In the genomic region with DNA sequence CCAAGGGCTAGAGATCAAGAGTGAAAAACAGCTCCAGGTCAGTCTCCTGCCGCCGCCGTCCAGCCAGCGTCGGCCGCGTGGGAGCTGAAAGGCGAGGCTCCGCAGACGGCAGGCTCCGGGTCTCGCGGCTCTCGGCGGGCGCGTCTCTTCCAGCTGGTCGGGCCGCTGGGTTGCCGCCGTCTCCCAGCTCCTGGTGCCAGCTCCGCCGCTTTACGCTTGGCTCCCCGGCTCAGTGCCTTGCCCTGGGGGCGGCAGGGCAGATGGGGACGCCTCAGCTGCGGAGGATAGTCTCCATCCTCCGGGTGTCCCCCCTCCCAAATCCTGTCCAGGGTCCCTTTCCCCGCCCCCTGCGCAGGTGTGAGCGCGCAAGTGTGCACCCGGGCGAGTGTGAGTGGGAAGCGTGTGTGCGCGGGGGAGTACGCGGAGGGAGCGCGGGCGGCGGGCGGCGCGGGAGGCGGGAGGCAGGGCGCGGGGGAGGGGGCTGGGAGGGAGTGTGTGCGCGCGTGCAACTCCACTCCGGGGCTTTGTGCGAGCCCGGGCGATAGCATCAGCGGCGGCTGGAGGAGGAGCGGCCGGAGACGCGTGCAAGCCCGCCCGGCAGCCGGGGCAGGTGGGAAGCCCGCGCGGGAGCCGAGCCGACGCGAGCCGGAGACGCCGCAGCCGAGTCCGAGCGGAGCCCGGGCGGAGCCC, we compare ENCODE assay signal across 8 mouse cellular contexts. TPM values are rescaled to one million over a fixed set of nuclear protein-coding genes. Genes with fewer than 3 reads are reported as not detected.
DNase-seq lines count a peak whose midpoint lies in the region; ATAC-seq and TF ChIP-seq lines count a peak whose summit lies in the region.

No protein-coding gene starts in this region.

- no peak overlapping the region for H3K27ac ChIP-seq in liver, postnatal 0 days (ENCODE audit: low read depth)
- peak overlapping the region; percentile 90 for H3K27ac ChIP-seq in hindbrain, embryonic 10.5 days
- no peak overlapping the region for H3K27ac ChIP-seq in limb, embryonic 15.5 days

- no peak for TF ChIP-seq CTCF in liver, postnatal 0 days (IDR thresholded peaks at IDR 0.05; ENCODE audit: low read depth)

- H3K4me3 ChIP-seq in liver, postnatal 0 days (ENCODE audit: low read depth, low read length), result no peak overlapping the region
- H3K4me3 ChIP-seq in hindbrain, embryonic 10.5 days, result peak overlapping the region; percentile 62
- H3K4me3 ChIP-seq in limb, embryonic 15.5 days, result peak overlapping the region; percentile 41

- ATAC-seq in liver, postnatal 0 days, result no peak
- peak; percentile 62 for ATAC-seq in limb, embryonic 15.5 days (ENCODE audit: insufficient number of reproducible peaks, low FRiP score, low TSS enrichment, low read depth)

- H3K27me3 ChIP-seq in liver, postnatal 0 days (ENCODE audit: insufficient read depth, low read length), result peaks cover 85% of the 10 kb centered on the region
- peaks cover 100% of the 10 kb centered on the region for H3K27me3 ChIP-seq in hindbrain, embryonic 10.5 days (ENCODE audit: insufficient read depth, poor library complexity, severe bottlenecking)
- H3K27me3 ChIP-seq in limb, embryonic 15.5 days, result peaks cover 100% of the 10 kb centered on the region

- DNase-seq in cerebellum, adult 18-20 months, result peak; percentile 12 to 23
- no peak for DNase-seq in cerebellum, adult 8-10 months
- DNase-seq in liver, result peak; percentile 38
- no peak for DNase-seq in liver, postnatal 0 days
- peak; percentile 73 for DNase-seq in hindbrain, embryonic 10.5 days (ENCODE audit: low spot score)
- DNase-seq in right cerebral cortex, postnatal 25 days, result peak; percentile 71
- no peak for DNase-seq in thymus, postnatal 36 days

- no peaks in the 10 kb centered on the region for H3K36me3 ChIP-seq in liver, postnatal 0 days (replicated peaks; ENCODE audit: insufficient read depth, low read length)
- no peaks in the 10 kb centered on the region for H3K36me3 ChIP-seq in hindbrain, embryonic 10.5 days
- no peaks in the 10 kb centered on the region for H3K36me3 ChIP-seq in limb, embryonic 15.5 days

- H3K9ac ChIP-seq in liver, postnatal 0 days (replicated peaks), result no peak overlapping the region
- H3K9ac ChIP-seq in limb, embryonic 15.5 days, result no peak overlapping the region

- H3K9me3 ChIP-seq in liver, postnatal 0 days (ENCODE audit: low read length), result no peaks in the 10 kb centered on the region
- no peaks in the 10 kb centered on the region for H3K9me3 ChIP-seq in hindbrain, embryonic 10.5 days
- H3K9me3 ChIP-seq in limb, embryonic 15.5 days, result no peaks in the 10 kb centered on the region

- TF ChIP-seq EP300 in liver, postnatal 0 days (IDR thresholded peaks at IDR 0.05; ENCODE audit: low read depth), result no peak

- H3K4me1 ChIP-seq in liver, postnatal 0 days (ENCODE audit: insufficient read depth), result no peaks in the 10 kb centered on the region
- H3K4me1 ChIP-seq in hindbrain, embryonic 10.5 days (replicated peaks), result peaks cover 100% of the 10 kb centered on the region
- peaks cover 27% of the 10 kb centered on the region for H3K4me1 ChIP-seq in limb, embryonic 15.5 days

- H3K4me2 ChIP-seq in liver, postnatal 0 days (ENCODE audit: low read depth, low read length), result no peak overlapping the region
- peak overlapping the region; percentile 68 for H3K4me2 ChIP-seq in limb, embryonic 15.5 days

- 2% methylated on average over 65 of the region's 81 CpGs for WGBS in liver, postnatal 0 days (ENCODE audit: insufficient replicate concordance)
- under 1% methylated on average over 81 of the region's 81 CpGs for WGBS in hindbrain, embryonic 10.5 days
- under 1% methylated on average over 74 of the region's 81 CpGs for WGBS in limb, embryonic 15.5 days

RNA-seq across cellular contexts. Expression of gene Grik3, which starts 0.5 kb away (rescaled TPM):
- 0.01 TPM in 1 of 2 replicates, not detected in the other for polyA plus RNA-seq in liver, postnatal 0 days (2015; fragmentation: Nextera tagmentation; extraction: Ambion mirVana)
- 0.80 and 1.1 TPM in 2 replicates for polyA plus RNA-seq in hindbrain, embryonic 10.5 days (2016; fragmentation: Nextera tagmentation; extraction: Ambion mirVana)
- 0.19 and 0.38 TPM in 2 replicates for polyA plus RNA-seq in limb, embryonic 15.5 days (2015; fragmentation: Nextera tagmentation; extraction: Ambion mirVana)

Comparison
In these comparisons a context has a peak if more than half of its experiments do, and no peak if none do; other contexts are left out.
1. DNase-seq: peak in cerebellum, adult 18-20 months (2 of 2), liver (single experiment), hindbrain, embryonic 10.5 days (single experiment) and right cerebral cortex, postnatal 25 days (single experiment); none in cerebellum, adult 8-10 months (single experiment), liver, postnatal 0 days (single experiment) and thymus, postnatal 36 days (0 of 2).